Mouse (Mus musculus) gastrocnemius, postnatal 4 days (tissue): ENCODE data around the gene Hunk. TPM values are rescaled to one million over a fixed set of nuclear protein-coding genes. Genes with fewer than 3 reads are reported as not detected.

Experiments
- DNase-seq, 2 experiments: peaks; one replicate each; pipeline ENCODE4 v3.0.0; 2021 to 2022; ENCODE audit warnings: low spot score in 2 of 2, mixed read lengths in 2 of 2
- total RNA-seq, 2 experiments: library from RNA; stranded (reverse); gene quantifications; 2 replicates each; pipeline ENCODE4 v1.2.3; 2021

Hunk gene
- total RNA-seq, 2 experiments from 2014 or later, result 6.3 to 7.5 TPM

GRCm38 (mm10) chr16:90427838-90428630, 42.2 kb downstream of the Hunk start:
- no peak for DNase-seq

- DNase-seq, result no peak
Observed at GRCm38 (mm10) chr16:90433551-90433950, 47.7 kb downstream of the Hunk start.

- no peak for DNase-seq
Observed at GRCm38 (mm10) chr16:90435231-90435630, 49.4 kb downstream of the Hunk start.

- DNase-seq, result no peak
Observed at GRCm38 (mm10) chr16:90437276-90437675, 51.5 kb downstream of the Hunk start.

- DNase-seq, result no peak
Observed at GRCm38 (mm10) chr16:90439493-90439892, 53.7 kb downstream of the Hunk start.

- DNase-seq, result no peak
Observed at GRCm38 (mm10) chr16:90440654-90441053, 54.8 kb downstream of the Hunk start.

GRCm38 (mm10) chr16:90442991-90443390, 57.2 kb downstream of the Hunk start:
- no peak for DNase-seq

GRCm38 (mm10) chr16:90453197-90453596, 67.4 kb downstream of the Hunk start:
- DNase-seq, result peak; percentile 34 to 55

- no peak for DNase-seq
Observed at GRCm38 (mm10) chr16:90456495-90457125, 70.8 kb downstream of the Hunk start.

- no peak for DNase-seq
Observed at GRCm38 (mm10) chr16:90458899-90459610, 73.2 kb downstream of the Hunk start.

- no peak for DNase-seq
Observed at GRCm38 (mm10) chr16:90461304-90461905, 75.6 kb downstream of the Hunk start.

GRCm38 (mm10) chr16:90462728-90463275, 77.0 kb downstream of the Hunk start:
- DNase-seq, result peak in 1 of 2 experiments; percentile 33

- DNase-seq, result no peak
Observed at GRCm38 (mm10) chr16:90465154-90465553, 79.3 kb downstream of the Hunk start.

GRCm38 (mm10) chr16:90468286-90468685, 82.5 kb downstream of the Hunk start:
- no peak for DNase-seq

GRCm38 (mm10) chr16:90475701-90476229, 90.0 kb downstream of the Hunk start:
- DNase-seq, result no peak

GRCm38 (mm10) chr16:90481612-90482011, 95.8 kb downstream of the Hunk start:
- DNase-seq, result no peak

- DNase-seq, result no peak
Observed at GRCm38 (mm10) chr16:90483341-90483740, 97.5 kb downstream of the Hunk start.

- no peak for DNase-seq
Observed at GRCm38 (mm10) chr16:90485125-90485524, 99.3 kb downstream of the Hunk start.

GRCm38 (mm10) chr16:90485599-90485998, 99.8 kb downstream of the Hunk start:
- no peak for DNase-seq

GRCm38 (mm10) chr16:90490066-90490465, 104.3 kb downstream of the Hunk start:
- DNase-seq, result no peak

- no peak for DNase-seq
Observed at GRCm38 (mm10) chr16:90491898-90492499, 106.2 kb downstream of the Hunk start.
